Mouse (Mus musculus) hindbrain, postnatal 0 days (tissue): Measurements from ENCODE around the gene Hadha. TPM values are rescaled to one million over a fixed set of nuclear protein-coding genes. Genes with fewer than 3 reads are reported as not detected.

Experiments used
- ATAC-seq: fragments of 200-750 bp; cut with Nextera tagmentation; 2 replicates; pipeline ENCODE4 v1.8.0; 2017; ENCODE audit warnings: mild to moderate bottlenecking, moderate TSS enrichment, moderate library complexity
- DNase-seq: peaks from one replicate; pipeline ENCODE4 v3.0.0-alpha.2; 2015; ENCODE audit warnings: low spot score
- H3K27ac ChIP-seq: fragments of 300-500 bp; sonication (generic); 2 replicates; pipeline ENCODE4 v1.5.1; 2014; ENCODE audit warnings: mild to moderate bottlenecking
- H3K27me3 ChIP-seq: fragments of 300-500 bp; sonication (generic); 2 replicates; pipeline ENCODE4 v1.6.1; 2014; ENCODE audit warnings: low read length, mixed read lengths; ENCODE audit not compliant: insufficient read depth
- H3K36me3 ChIP-seq: fragments of 300-500 bp; sonication (generic); 2 replicates; pipeline ENCODE4 v1.6.1; 2014; ENCODE audit warnings: low read length, mixed read lengths; ENCODE audit not compliant: insufficient read depth
- H3K4me1 ChIP-seq: fragments of 300-500 bp; sonication (generic); 2 replicates; pipeline ENCODE4 v1.6.1; 2014; ENCODE audit warnings: antibody characterized with exemption, low read length, mixed read lengths; ENCODE audit not compliant: insufficient read depth
- H3K4me2 ChIP-seq: fragments of 300-500 bp; sonication (generic); 2 replicates; pipeline ENCODE4 v1.6.1; 2014; ENCODE audit warnings: low read depth, mild to moderate bottlenecking, low read length, moderate library complexity, mixed read lengths
- H3K4me3 ChIP-seq: fragments of 300-500 bp; sonication (generic); 2 replicates; pipeline ENCODE4 v1.5.1; 2014; ENCODE audit warnings: low read length
- H3K9ac ChIP-seq: fragments of 300-500 bp; sonication (generic); replicated peaks from 2 replicates; pipeline ENCODE4 v1.6.1; 2014; ENCODE audit warnings: mild to moderate bottlenecking, low read length, moderate library complexity, mixed read lengths
- H3K9me3 ChIP-seq: fragments of 300-500 bp; sonication (generic); 2 replicates; pipeline ENCODE4 v1.6.1; 2016; ENCODE audit warnings: low read length, mixed read lengths
- CTCF ChIP-seq: IDR thresholded peaks from 2 replicates; pipeline ENCODE4 v1.5.1; 2016; ENCODE audit warnings: antibody characterized with exemption, control low read depth, low read depth
- WGBS: fragments of 180-500 bp; shearing (Covaris S2); extraction: QIAGEN DNeasy Blood & Tissue Kit; methylation state at CpG from one replicate; pipeline ENCODE4 v1.1.7; 2014; 5-methylcytosine and 5-hydroxymethylcytosine counted together
- polyA plus RNA-seq: library from polyadenylated mRNA; unstranded; fragments of >200 nt; fragmentation: Nextera tagmentation; extraction: Ambion mirVana; gene quantifications from 2 replicates; pipeline ENCODE4 v1.2.1, GENCODE M21; 2015
- total RNA-seq: library from RNA; depleted of rRNA; stranded (reverse); fragments of >200 nt; gene quantifications from 2 replicates; pipeline ENCODE4 v1.2.3, GENCODE M21; 2014

Gene Hadha
- total and polyA plus RNA-seq, 2 experiments from 2014 or later, result 50.4 to 68.0 TPM

GRCm38 (mm10) chr5:30126756-30127155 is 28.2 kb downstream of the Hadha start:
- 87% methylated on average over 7 of the region's 7 CpGs for WGBS
- Histone ChIP-seq H3K4me2 (no peak overlapping the region), H3K4me3 (no peak overlapping the region), H3K4me1 (no peaks in the 10 kb centered on the region), H3K27me3 (no peaks in the 10 kb centered on the region), H3K36me3 (peaks cover 58% of the 10 kb centered on the region; the same call in 1 of the 2 replicates), H3K27ac (no peak overlapping the region), H3K9ac (no peak overlapping the region), H3K9me3 (no peaks in the 10 kb centered on the region)
- ATAC-seq (no peak), DNase-seq (no peak)
- TF ChIP-seq CTCF, result no peak

DNA sequence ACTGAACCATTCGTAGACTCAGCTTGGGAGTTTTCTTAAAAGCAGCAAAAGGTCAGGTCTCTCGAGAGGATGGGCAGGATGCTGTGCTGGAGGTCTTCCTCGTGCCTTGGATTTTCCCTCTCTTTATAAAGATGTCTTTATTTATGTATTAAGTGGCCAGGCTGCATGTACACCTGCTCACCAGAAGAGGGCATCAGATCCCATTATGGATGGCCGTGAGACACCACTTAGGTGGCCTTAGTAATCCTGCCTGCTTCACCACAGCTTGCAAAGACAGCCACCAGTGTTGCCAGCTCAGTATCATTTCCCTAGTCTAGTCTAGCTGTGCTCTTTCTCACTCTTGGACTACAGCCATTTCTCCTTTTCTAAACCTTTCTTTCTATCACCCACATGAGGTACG is 29.4 kb downstream of the Hadha start:
- WGBS, result 41% methylated on average over 5 of the region's 5 CpGs
- Histone ChIP-seq H3K36me3 (peaks cover 61% of the 10 kb centered on the region; the same call in 1 of the 2 replicates), H3K9ac (no peak overlapping the region), H3K4me3 (no peak overlapping the region), H3K9me3 (no peaks in the 10 kb centered on the region), H3K27ac (no peak overlapping the region), H3K4me2 (no peak overlapping the region), H3K4me1 (no peaks in the 10 kb centered on the region), H3K27me3 (no peaks in the 10 kb centered on the region)
- ATAC-seq (no peak), DNase-seq (peak; percentile 74)
- peak; percentile 81 for TF ChIP-seq CTCF

DNA sequence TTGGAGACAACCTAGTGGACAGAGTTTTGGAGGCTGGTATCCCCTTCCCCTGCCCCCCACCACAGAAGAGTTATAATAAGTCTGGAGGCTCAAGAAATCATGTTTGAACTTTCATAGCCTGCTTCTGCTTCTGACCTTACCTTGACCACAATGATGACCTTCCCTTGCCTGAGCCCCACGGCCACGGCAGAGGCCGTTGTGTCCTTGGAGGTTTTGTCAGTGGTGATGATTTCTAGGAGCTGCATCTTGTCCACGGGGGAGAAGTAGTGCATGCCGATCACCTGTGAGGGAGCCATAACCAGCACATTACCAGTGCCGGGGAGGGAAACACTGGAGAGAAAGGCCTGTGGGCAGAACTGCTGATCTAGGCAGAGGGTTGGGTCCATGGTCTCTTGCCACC is 32.5 kb downstream of the Hadha start:
- Histone ChIP-seq H3K27me3 (no peaks in the 10 kb centered on the region), H3K4me2 (no peak overlapping the region), H3K27ac (no peak overlapping the region), H3K4me1 (no peaks in the 10 kb centered on the region), H3K36me3 (peaks cover 52% of the 10 kb centered on the region), H3K9ac (no peak overlapping the region), H3K4me3 (no peak overlapping the region), H3K9me3 (no peaks in the 10 kb centered on the region)
- 91% methylated on average over 6 of the region's 6 CpGs for WGBS
- ATAC-seq (no peak), DNase-seq (no peak)
- TF ChIP-seq CTCF, result no peak

DNA sequence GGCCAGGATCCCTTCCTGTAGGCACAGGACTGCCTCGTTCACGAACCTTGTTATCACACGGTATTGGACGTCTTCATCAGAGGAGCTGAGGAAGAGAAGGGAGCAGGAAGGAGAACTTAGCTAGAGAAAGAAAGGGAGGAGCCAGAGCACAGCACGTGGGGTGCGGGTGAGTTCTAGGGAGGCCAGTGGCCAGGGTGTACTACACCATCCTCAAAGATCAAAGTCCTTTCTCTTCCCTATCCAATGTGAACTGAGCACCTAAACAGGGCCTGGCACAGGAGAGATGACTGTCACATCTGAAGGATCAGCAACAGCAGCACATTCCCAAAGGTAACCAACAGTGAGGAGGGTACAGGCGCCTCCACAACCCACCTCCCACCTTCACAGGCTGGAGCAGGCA is 34.9 kb downstream of the Hadha start:
- H3K4me2 ChIP-seq, result no peak overlapping the region
- no peak for TF ChIP-seq CTCF
- no peaks in the 10 kb centered on the region for H3K27me3 ChIP-seq
- no peaks in the 10 kb centered on the region for H3K9me3 ChIP-seq
- ATAC-seq (no peak), DNase-seq (no peak)
- peaks cover 54% of the 10 kb centered on the region for H3K36me3 ChIP-seq
- 81% methylated on average over 7 of the region's 7 CpGs for WGBS
- H3K9ac ChIP-seq, result no peak overlapping the region
- no peak overlapping the region for H3K27ac ChIP-seq
- no peak overlapping the region for H3K4me3 ChIP-seq
- H3K4me1 ChIP-seq, result no peaks in the 10 kb centered on the region

- WGBS, result 76% methylated on average over 6 of the region's 6 CpGs
- DNase-seq, result no peak
- H3K27me3 ChIP-seq, result no peaks in the 10 kb centered on the region
Observed at GRCm38 (mm10) chr5:30119163-30119562, 35.8 kb downstream of the Hadha start.

GRCm38 (mm10) chr5:30118018-30118417 is 36.9 kb downstream of the Hadha start:
- ATAC-seq, result no peak
- Histone ChIP-seq H3K4me2 (no peak overlapping the region), H3K9me3 (no peaks in the 10 kb centered on the region), H3K36me3 (peaks cover 46% of the 10 kb centered on the region), H3K4me3 (no peak overlapping the region), H3K27ac (no peak overlapping the region), H3K9ac (no peak overlapping the region), H3K27me3 (no peaks in the 10 kb centered on the region), H3K4me1 (peaks cover 4% of the 10 kb centered on the region; the same call in 1 of the 2 replicates)
- 82% methylated on average over 1 of the region's 1 CpGs for WGBS
- no peak for DNase-seq
- no peak for TF ChIP-seq CTCF

More at GRCm38 (mm10) chr5:30119163-30119562, 35.8 kb downstream of the Hadha start:
- ATAC-seq, result no peak
- Histone ChIP-seq H3K27ac (no peak overlapping the region), H3K9me3 (no peaks in the 10 kb centered on the region), H3K4me1 (peaks cover 2% of the 10 kb centered on the region; the same call in 1 of the 2 replicates), H3K36me3 (peaks cover 49% of the 10 kb centered on the region), H3K4me3 (no peak overlapping the region), H3K4me2 (no peak overlapping the region), H3K9ac (no peak overlapping the region)
- TF ChIP-seq CTCF, result no peak

- Histone ChIP-seq H3K9me3 (no peaks in the 10 kb centered on the region), H3K4me3 (no peak overlapping the region), H3K36me3 (peaks cover 25% of the 10 kb centered on the region), H3K4me1 (peaks cover 12% of the 10 kb centered on the region), H3K27me3 (no peaks in the 10 kb centered on the region), H3K9ac (no peak overlapping the region), H3K27ac (no peak overlapping the region), H3K4me2 (no peak overlapping the region)
- 51% methylated on average over 10 of the region's 10 CpGs for WGBS
- DNase-seq (no peak), ATAC-seq (no peak)
- TF ChIP-seq CTCF, result peak; percentile 43; the same call in 1 of the 2 replicates
Observed at GRCm38 (mm10) chr5:30115718-30116117, 39.2 kb downstream of the Hadha start.
